Mouse (Mus musculus): ENCODE results near the gene Mybpc1. TPM values are rescaled to one million over a fixed set of nuclear protein-coding genes. Genes with fewer than 3 reads are reported as not detected.

Gene Mybpc1
- polyA plus RNA-seq, 1 experiment from 2014 or later: 1.7 TPM

Other genes with a start within 250 kb of the Mybpc1 start
- gene Dram1, start 226.1 kb downstream of the Mybpc1 start, polyA plus RNA-seq (2015; fragmentation: Nextera tagmentation; extraction: Ambion mirVana): 0.31 and 0.36 TPM in 2 replicates
- gene Gnptab, start 226.0 kb downstream of the Mybpc1 start, polyA plus RNA-seq (2015; fragmentation: Nextera tagmentation; extraction: Ambion mirVana): 12.9 and 13.4 TPM in 2 replicates
- 0.31 TPM in 1 of 2 replicates, not detected in the other for gene Sycp3, start 145.6 kb downstream of the Mybpc1 start, polyA plus RNA-seq (2015; fragmentation: Nextera tagmentation; extraction: Ambion mirVana)
- gene Chpt1, start 101.1 kb downstream of the Mybpc1 start, polyA plus RNA-seq (2015; fragmentation: Nextera tagmentation; extraction: Ambion mirVana): 6.6 and 6.9 TPM in 2 replicates
- not detected in 2 replicates for gene Spic, start 79.9 kb upstream of the Mybpc1 start, polyA plus RNA-seq (2015; fragmentation: Nextera tagmentation; extraction: Ambion mirVana)
- gene Arl1, start 125.7 kb upstream of the Mybpc1 start, polyA plus RNA-seq (2015; fragmentation: Nextera tagmentation; extraction: Ambion mirVana): 135 and 150 TPM in 2 replicates
- gene Utp20, start 221.7 kb upstream of the Mybpc1 start, polyA plus RNA-seq (2015; fragmentation: Nextera tagmentation; extraction: Ambion mirVana): 11.1 and 11.7 TPM in 2 replicates